Mouse (Mus musculus): ENCODE results near the gene Plekhh2. TPM values are rescaled to one million over a fixed set of nuclear protein-coding genes. Genes with fewer than 3 reads are reported as not detected.

Gene Plekhh2
- polyA plus RNA-seq, 1 experiment from 2014 or later = 9.5 TPM

DNA sequence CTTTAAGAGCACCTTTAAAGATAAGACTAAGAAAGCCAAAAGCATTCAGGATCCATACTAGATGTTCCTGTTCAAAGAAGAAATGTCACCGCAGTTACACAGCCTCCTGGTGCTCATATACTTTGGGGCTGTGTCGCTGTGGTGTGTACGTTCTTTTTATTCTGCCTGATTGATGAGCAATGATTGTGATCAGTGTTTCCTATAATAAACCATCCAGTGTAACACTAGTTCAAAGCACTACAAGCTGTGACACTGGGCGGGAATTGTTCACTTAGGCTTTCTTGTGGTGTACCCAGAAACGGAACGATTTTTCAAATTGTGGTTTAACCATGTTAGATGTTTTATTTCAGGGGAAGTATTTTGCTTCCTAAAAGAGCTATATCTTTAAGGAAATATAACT, 120.1 kb downstream of the Plekhh2 start:
- peaks cover 22% of the 10 kb centered on the region for H3K4me1 ChIP-seq
- H3K27me3 ChIP-seq = no peaks in the 10 kb centered on the region
- no peak overlapping the region for H3K4me3 ChIP-seq
- no peak for ATAC-seq (ENCODE audit: insufficient number of reproducible peaks, low FRiP score, low TSS enrichment, low read depth)
- no peaks in the 10 kb centered on the region for H3K9me3 ChIP-seq
- no peaks in the 10 kb centered on the region; the same call in 1 of the 2 replicates for H3K36me3 ChIP-seq
- H3K27ac ChIP-seq = no peak overlapping the region
- H3K4me2 ChIP-seq = no peak overlapping the region
- H3K9ac ChIP-seq = no peak overlapping the region
- WGBS = 83% methylated on average over 6 of the region's 6 CpGs

- H3K4me2 ChIP-seq = no peak overlapping the region
- no peaks in the 10 kb centered on the region for H3K27me3 ChIP-seq
- no peaks in the 10 kb centered on the region; the same call in 1 of the 2 replicates for H3K36me3 ChIP-seq
- peaks cover 18% of the 10 kb centered on the region for H3K4me1 ChIP-seq
- H3K9me3 ChIP-seq = no peaks in the 10 kb centered on the region
- H3K4me3 ChIP-seq = no peak overlapping the region
- no peak overlapping the region for H3K9ac ChIP-seq
- no peak overlapping the region for H3K27ac ChIP-seq
- 74% methylated on average over 13 of the region's 13 CpGs for WGBS
- ATAC-seq (ENCODE audit: insufficient number of reproducible peaks, low FRiP score, low TSS enrichment, low read depth) = no peak
These were observed 121.7 kb downstream of the Plekhh2 start for GRCm38 (mm10) chr17:84633443-84633842.

DNA sequence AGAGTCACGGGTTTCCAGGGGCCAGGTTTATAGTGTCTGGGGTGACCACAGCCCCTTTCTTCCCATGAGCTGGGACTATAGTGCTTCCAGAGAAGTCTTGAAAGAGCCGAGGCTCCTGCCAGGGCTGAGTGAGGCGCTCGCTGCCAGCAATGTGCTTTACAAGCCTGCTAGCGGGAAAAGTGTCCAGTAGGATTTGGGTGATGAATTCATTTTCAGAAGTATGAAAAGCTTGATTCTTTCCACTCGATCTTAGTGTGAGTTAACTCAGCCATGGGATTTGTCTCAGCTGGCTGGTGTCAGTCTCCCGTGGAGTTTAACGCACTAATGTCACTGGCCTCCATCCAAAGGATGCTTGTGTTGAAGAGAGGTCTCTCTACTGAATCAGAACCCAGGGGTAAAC, 124.6 kb downstream of the Plekhh2 start:
- no peaks in the 10 kb centered on the region for H3K27me3 ChIP-seq
- H3K4me2 ChIP-seq = no peak overlapping the region
- no peak overlapping the region for H3K4me3 ChIP-seq
- H3K9ac ChIP-seq = no peak overlapping the region
- 30% methylated on average over 8 of the region's 8 CpGs for WGBS
- no peaks in the 10 kb centered on the region; the same call in 1 of the 2 replicates for H3K36me3 ChIP-seq
- ATAC-seq (ENCODE audit: insufficient number of reproducible peaks, low FRiP score, low TSS enrichment, low read depth) = peak; percentile 72; the same call in 1 of the 2 replicates
- peak overlapping the region; percentile 74 for H3K27ac ChIP-seq
- H3K9me3 ChIP-seq = no peaks in the 10 kb centered on the region
- H3K4me1 ChIP-seq = peaks cover 18% of the 10 kb centered on the region

DNA sequence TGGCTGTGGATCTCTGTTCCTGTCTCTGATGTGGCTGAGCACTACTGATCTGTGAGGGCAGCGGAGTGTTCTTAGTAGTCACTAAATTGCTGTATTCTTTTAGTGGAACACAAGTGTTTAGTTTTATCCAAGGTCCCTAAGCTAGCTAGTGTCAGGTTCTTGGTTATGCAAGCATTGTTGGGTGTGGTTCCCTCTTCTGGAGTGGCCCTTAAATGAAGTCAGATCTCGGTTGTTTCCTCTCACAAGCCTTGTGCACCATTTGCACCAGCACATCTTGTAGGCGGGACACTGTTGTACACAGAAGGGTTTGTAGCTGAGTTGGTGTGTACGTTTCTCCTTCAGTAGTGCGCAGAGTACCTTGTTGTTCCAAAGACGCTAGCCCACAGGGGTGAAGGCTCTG, 126.3 kb downstream of the Plekhh2 start:
- Histone ChIP-seq H3K4me3 (no peak overlapping the region), H3K27ac (no peak overlapping the region), H3K4me1 (peaks cover 21% of the 10 kb centered on the region), H3K9me3 (no peaks in the 10 kb centered on the region), H3K36me3 (no peaks in the 10 kb centered on the region; the same call in 1 of the 2 replicates), H3K9ac (no peak overlapping the region), H3K27me3 (no peaks in the 10 kb centered on the region), H3K4me2 (no peak overlapping the region)
- WGBS = 91% methylated on average over 6 of the region's 6 CpGs
- ATAC-seq (ENCODE audit: insufficient number of reproducible peaks, low FRiP score, low TSS enrichment, low read depth) = no peak

- Histone ChIP-seq H3K9me3 (no peaks in the 10 kb centered on the region), H3K27ac (no peak overlapping the region), H3K4me2 (no peak overlapping the region), H3K4me3 (no peak overlapping the region), H3K27me3 (no peaks in the 10 kb centered on the region), H3K9ac (no peak overlapping the region), H3K4me1 (peaks cover 21% of the 10 kb centered on the region), H3K36me3 (no peaks in the 10 kb centered on the region)
- WGBS = 70% methylated on average over 10 of the region's 10 CpGs
- ATAC-seq (ENCODE audit: insufficient number of reproducible peaks, low FRiP score, low TSS enrichment, low read depth) = no peak
These were observed 128.2 kb downstream of the Plekhh2 start for GRCm38 (mm10) chr17:84639796-84640378.

DNA sequence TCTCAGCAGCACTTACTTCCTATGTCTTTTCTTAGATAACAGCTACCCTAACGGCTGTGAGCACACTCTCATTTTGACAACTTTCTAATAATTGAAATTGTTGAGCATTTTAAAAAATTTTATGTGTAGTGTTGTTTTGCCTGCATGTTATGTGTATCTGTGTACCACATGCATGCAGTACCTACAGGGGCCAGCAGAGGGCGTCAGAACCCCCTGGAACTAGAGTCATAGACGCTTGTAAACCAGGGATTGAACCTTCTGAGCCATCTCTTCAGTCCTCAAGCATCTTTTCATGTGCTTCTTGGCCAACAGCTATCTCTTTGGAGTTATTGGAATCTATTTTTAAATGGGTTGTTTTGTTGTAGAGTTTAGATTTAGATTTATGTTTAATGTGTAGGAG, 130.2 kb downstream of the Plekhh2 start:
- Histone ChIP-seq H3K9me3 (no peaks in the 10 kb centered on the region), H3K9ac (no peak overlapping the region), H3K4me2 (no peak overlapping the region), H3K27ac (no peak overlapping the region), H3K27me3 (no peaks in the 10 kb centered on the region), H3K36me3 (no peaks in the 10 kb centered on the region), H3K4me3 (no peak overlapping the region), H3K4me1 (peaks cover 14% of the 10 kb centered on the region)
- WGBS = 46% methylated on average over 3 of the region's 3 CpGs
- no peak for ATAC-seq (ENCODE audit: insufficient number of reproducible peaks, low FRiP score, low TSS enrichment, low read depth)

DNA sequence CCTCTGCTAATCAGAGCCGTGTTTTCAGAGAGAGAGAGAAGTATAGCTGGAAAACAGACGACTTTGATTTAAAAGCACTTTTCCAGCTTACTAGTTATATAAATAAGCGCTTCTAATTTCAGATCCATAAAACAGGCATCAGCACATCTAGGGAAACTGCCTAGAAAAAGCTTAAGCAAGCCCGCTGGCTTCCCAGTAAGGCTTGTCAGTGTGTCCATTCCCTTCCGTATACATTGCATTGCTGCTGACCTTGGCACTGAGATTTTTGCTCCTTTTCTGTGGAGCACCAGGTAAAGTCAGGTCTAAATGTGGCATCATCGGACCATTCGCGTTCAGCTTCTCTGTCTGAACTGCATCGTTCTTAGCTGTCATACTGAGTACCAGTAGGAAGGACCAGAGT, 130.6 kb downstream of the Plekhh2 start:
- no peak overlapping the region for H3K4me3 ChIP-seq
- H3K27ac ChIP-seq = 0 out of 2 replicates have a peak overlapping the region, but pooled peaks have one; percentile 12
- ATAC-seq (ENCODE audit: insufficient number of reproducible peaks, low FRiP score, low TSS enrichment, low read depth) = no peak
- no peak overlapping the region for H3K4me2 ChIP-seq
- WGBS = 67% methylated on average over 9 of the region's 9 CpGs
- no peak overlapping the region for H3K9ac ChIP-seq
- peaks cover 10% of the 10 kb centered on the region for H3K4me1 ChIP-seq
- no peaks in the 10 kb centered on the region for H3K36me3 ChIP-seq
- no peaks in the 10 kb centered on the region for H3K9me3 ChIP-seq
- no peaks in the 10 kb centered on the region for H3K27me3 ChIP-seq

GRCm38 (mm10) chr17:84644292-84645050, 132.8 kb downstream of the Plekhh2 start:
- peaks cover 9% of the 10 kb centered on the region for H3K4me1 ChIP-seq
- ATAC-seq (ENCODE audit: insufficient number of reproducible peaks, low FRiP score, low TSS enrichment, low read depth) = no peak
- H3K27ac ChIP-seq = no peak overlapping the region
- H3K9me3 ChIP-seq = no peaks in the 10 kb centered on the region
- no peaks in the 10 kb centered on the region for H3K36me3 ChIP-seq
- no peaks in the 10 kb centered on the region for H3K27me3 ChIP-seq
- no peak overlapping the region for H3K4me3 ChIP-seq
- H3K9ac ChIP-seq = no peak overlapping the region
- 54% methylated on average over 16 of the region's 16 CpGs for WGBS
- H3K4me2 ChIP-seq = no peak overlapping the region

GRCm38 (mm10) chr17:84645119-84645518, 133.4 kb downstream of the Plekhh2 start:
- no peak overlapping the region for H3K4me2 ChIP-seq
- H3K27me3 ChIP-seq = no peaks in the 10 kb centered on the region
- no peak overlapping the region for H3K27ac ChIP-seq
- no peak overlapping the region for H3K9ac ChIP-seq
- H3K36me3 ChIP-seq = no peaks in the 10 kb centered on the region
- WGBS = 33% methylated on average over 9 of the region's 9 CpGs
- H3K9me3 ChIP-seq = no peaks in the 10 kb centered on the region
- H3K4me3 ChIP-seq = no peak overlapping the region
- no peak for ATAC-seq (ENCODE audit: insufficient number of reproducible peaks, low FRiP score, low TSS enrichment, low read depth)
- H3K4me1 ChIP-seq = peaks cover 9% of the 10 kb centered on the region

- Histone ChIP-seq H3K27ac (no peak overlapping the region), H3K36me3 (no peaks in the 10 kb centered on the region), H3K4me3 (no peak overlapping the region), H3K4me2 (no peak overlapping the region), H3K4me1 (peaks cover 9% of the 10 kb centered on the region), H3K9me3 (no peaks in the 10 kb centered on the region), H3K27me3 (no peaks in the 10 kb centered on the region), H3K9ac (no peak overlapping the region)
- 18% methylated on average over 4 of the region's 7 CpGs for WGBS
- ATAC-seq (ENCODE audit: insufficient number of reproducible peaks, low FRiP score, low TSS enrichment, low read depth) = no peak
These were observed 134.2 kb downstream of the Plekhh2 start for GRCm38 (mm10) chr17:84645894-84646293.

GRCm38 (mm10) chr17:84646477-84646876, 134.8 kb downstream of the Plekhh2 start:
- no peak for ATAC-seq (ENCODE audit: insufficient number of reproducible peaks, low FRiP score, low TSS enrichment, low read depth)
- H3K27ac ChIP-seq = no peak overlapping the region
- H3K9me3 ChIP-seq = no peaks in the 10 kb centered on the region
- no peaks in the 10 kb centered on the region for H3K36me3 ChIP-seq
- 50% methylated on average over 2 of the region's 2 CpGs for WGBS
- peaks cover 9% of the 10 kb centered on the region for H3K4me1 ChIP-seq
- H3K9ac ChIP-seq = no peak overlapping the region
- H3K4me3 ChIP-seq = no peak overlapping the region
- no peak overlapping the region for H3K4me2 ChIP-seq
- no peaks in the 10 kb centered on the region for H3K27me3 ChIP-seq

DNA sequence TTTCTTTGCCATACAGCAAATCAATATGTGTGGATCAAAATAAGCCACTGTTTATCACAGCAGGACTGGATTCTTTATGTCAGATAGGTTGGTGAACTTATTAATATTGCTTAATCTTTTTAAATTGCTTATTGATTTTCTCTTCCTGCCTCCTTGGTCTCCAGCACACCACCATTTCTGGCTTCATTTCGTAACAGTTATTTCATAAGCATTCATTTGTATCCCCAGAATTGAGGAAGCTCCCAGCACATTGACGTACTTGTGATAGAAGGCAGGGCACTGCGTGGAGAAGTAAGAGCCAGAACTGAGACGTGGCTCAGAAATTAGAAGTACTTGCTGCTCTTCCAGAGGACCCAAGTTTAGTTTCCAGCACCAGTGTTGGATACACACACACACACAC, 135.9 kb downstream of the Plekhh2 start:
- Histone ChIP-seq H3K36me3 (no peaks in the 10 kb centered on the region), H3K27ac (no peak overlapping the region), H3K9me3 (no peaks in the 10 kb centered on the region), H3K27me3 (no peaks in the 10 kb centered on the region), H3K9ac (no peak overlapping the region), H3K4me1 (peaks cover 7% of the 10 kb centered on the region), H3K4me3 (no peak overlapping the region), H3K4me2 (no peak overlapping the region)
- WGBS = 93% methylated on average over 4 of the region's 4 CpGs
- no peak for ATAC-seq (ENCODE audit: insufficient number of reproducible peaks, low FRiP score, low TSS enrichment, low read depth)
